In the genomic region with DNA sequence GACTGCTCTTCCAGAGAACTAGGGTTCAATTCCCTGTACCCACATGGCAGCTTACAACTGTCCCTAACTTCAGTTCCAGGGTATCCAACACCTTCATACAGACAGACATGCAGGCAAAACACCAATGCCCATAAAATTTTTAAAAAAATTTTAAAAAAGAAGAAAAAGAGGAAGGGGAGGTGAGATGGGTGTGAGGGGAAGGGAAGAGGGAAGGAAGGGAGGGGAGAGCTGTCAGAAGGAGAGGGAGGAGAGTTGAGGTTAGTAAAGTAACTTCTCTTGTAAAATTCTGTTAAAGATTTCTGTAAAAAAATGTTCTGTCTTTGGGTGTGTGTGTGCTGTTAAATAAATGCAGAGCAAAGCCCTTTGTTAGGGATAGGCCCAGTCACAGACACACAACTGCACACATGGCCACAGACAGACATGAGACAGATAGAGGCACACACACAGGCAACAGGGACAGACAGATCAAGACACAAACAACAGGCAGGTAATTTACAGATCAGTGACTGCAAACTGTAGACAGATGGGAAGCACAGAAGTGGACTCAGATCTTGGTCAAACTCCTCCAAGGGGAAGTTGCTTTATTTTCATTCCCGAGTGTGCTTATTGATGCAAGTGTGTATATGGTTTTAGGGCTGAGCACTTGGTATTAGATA, we compare ENCODE assay signal across 28 mouse cellular contexts. TPM values are rescaled to one million over a fixed set of nuclear protein-coding genes. Genes with fewer than 3 reads are reported as not detected.
DNase-seq lines count a peak whose midpoint lies in the region; ATAC-seq and TF ChIP-seq lines count a peak whose summit lies in the region.
"Had no signal": no experiment of that assay in that cellular context is flagged by ENCODE, and none has a peak within 500 bp of the region (broad histone marks: within the 10 kb centered on the region; RNA-seq: fewer than 3 reads in every experiment).

No protein-coding gene starts in this region.

- 73% methylated on average over 1 of the region's 1 CpGs for WGBS in heart, adult 2 months
- 68% methylated on average over 1 of the region's 1 CpGs for WGBS in heart, embryonic 12.5 days
- 67% methylated on average over 1 of the region's 1 CpGs for WGBS in kidney, embryonic 14.5 days

- intact Hi-C loops in heart, adult 2 months (cut with DNase I), result no loop called here

- H3K9ac ChIP-seq in heart, adult 2 months (ENCODE audit: low read depth, low read length), result no peak overlapping the region
- H3K9ac ChIP-seq in heart, embryonic 12.5 days, result no peak overlapping the region
- H3K9ac ChIP-seq in kidney, embryonic 14.5 days (ENCODE audit: low read depth, low read length), result no peak overlapping the region
- H3K9ac ChIP-seq: kidney, embryonic 15.5 days; limb, embryonic 15.5 days; lung, embryonic 14.5 days; midbrain, embryonic 15.5 days; neural tube, embryonic 13.5 days had no signal

- H3K27me3 ChIP-seq in heart, adult 2 months (ENCODE audit: control insufficient read depth, insufficient read depth, low read length), result no peaks in the 10 kb centered on the region
- H3K27me3 ChIP-seq in heart, embryonic 12.5 days (replicated peaks), result no peaks in the 10 kb centered on the region
- no peaks in the 10 kb centered on the region for H3K27me3 ChIP-seq in kidney, embryonic 14.5 days (ENCODE audit: control insufficient read depth, insufficient read depth, low read length)
- H3K27me3 ChIP-seq: kidney, embryonic 15.5 days; limb, embryonic 15.5 days; midbrain, embryonic 15.5 days; neural tube, embryonic 13.5 days had no signal

- no peak for DNase-seq in heart, adult 2 months
- DNase-seq in 416B (ENCODE audit: low read depth), result peak; percentile 5
- DNase-seq in frontal cortex, postnatal 10 days (ENCODE audit: low spot score in 2 of 2), result no peak
- DNase-seq: adrenal gland, postnatal 10 days; cerebellum, adult 9-11 months; gastrocnemius, postnatal 36 days; kidney, postnatal 4 days; left cerebral cortex, postnatal 4 days; lung, embryonic 14.5 days; right cerebral cortex, adult 18-20 months had no signal

- ATAC-seq in heart, embryonic 12.5 days (ENCODE audit: insufficient number of reproducible peaks, low FRiP score), result no peak
- ATAC-seq in megakaryocyte, adult 5-6 weeks (ENCODE audit: poor library complexity, severe bottlenecking), result peak; percentile 47
- no peak for ATAC-seq in kidney, embryonic 14.5 days (ENCODE audit: low FRiP score, low TSS enrichment)
- ATAC-seq: forebrain, embryonic 16.5 days; hindbrain, postnatal 0 days; intestine, postnatal 0 days; midbrain, embryonic 15.5 days had no signal

- TF ChIP-seq CTCF in heart, adult 2 months (IDR thresholded peaks at IDR 0.05), result no peak
- TF ChIP-seq CTCF in bone marrow macrophage, adult 2 months (IDR thresholded peaks at IDR 0.05; ENCODE audit: low read depth, low read length), result no peak

- H3K27ac ChIP-seq in heart, adult 2 months, result peak overlapping the region; percentile 28; the same call in 1 of the 2 replicates
- no peak overlapping the region for H3K27ac ChIP-seq in heart, embryonic 12.5 days (ENCODE audit: poor library complexity, severe bottlenecking)
- H3K27ac ChIP-seq in bone marrow macrophage, adult 2 months (ENCODE audit: insufficient read depth, low read depth, low read length), result peak overlapping the region; percentile 93
- H3K27ac ChIP-seq in kidney, embryonic 14.5 days (ENCODE audit: low read depth, low read length), result no peak overlapping the region
- H3K27ac ChIP-seq: forebrain, embryonic 10.5 days; heart, embryonic 10.5 days; hindbrain, embryonic 10.5 days; hindbrain, postnatal 0 days; kidney, embryonic 15.5 days; limb, embryonic 15.5 days; midbrain, embryonic 15.5 days; neural tube, embryonic 13.5 days; stomach, postnatal 0 days had no signal

- H3K9me3 ChIP-seq in heart, embryonic 12.5 days (replicated peaks), result no peaks in the 10 kb centered on the region
- no peaks in the 10 kb centered on the region for H3K9me3 ChIP-seq in kidney, embryonic 14.5 days (ENCODE audit: control insufficient read depth, low read length)
- H3K9me3 ChIP-seq: forebrain, embryonic 10.5 days; heart, embryonic 10.5 days; hindbrain, embryonic 10.5 days; kidney, embryonic 15.5 days; limb, embryonic 15.5 days; midbrain, embryonic 15.5 days; neural tube, embryonic 13.5 days had no signal

- H3K4me1 ChIP-seq in heart, adult 2 months (ENCODE audit: control insufficient read depth, insufficient read depth, low read length), result peaks cover 2% of the 10 kb centered on the region
- H3K4me1 ChIP-seq in heart, embryonic 12.5 days (replicated peaks), result no peaks in the 10 kb centered on the region
- H3K4me1 ChIP-seq in bone marrow macrophage, adult 2 months (ENCODE audit: control insufficient read depth, insufficient read depth, low read length), result peaks cover 36% of the 10 kb centered on the region
- no peaks in the 10 kb centered on the region for H3K4me1 ChIP-seq in kidney, embryonic 14.5 days (ENCODE audit: control insufficient read depth, insufficient read depth, low read length)
- H3K4me1 ChIP-seq: forebrain, embryonic 10.5 days; heart, embryonic 10.5 days; hindbrain, embryonic 10.5 days; kidney, embryonic 15.5 days; limb, embryonic 15.5 days; midbrain, embryonic 15.5 days; neural tube, embryonic 13.5 days had no signal

- H3K4me2 ChIP-seq in heart, embryonic 12.5 days, result no peak overlapping the region
- H3K4me2 ChIP-seq in kidney, embryonic 14.5 days (replicated peaks; ENCODE audit: low read depth, low read length), result no peak overlapping the region
- H3K4me2 ChIP-seq: kidney, embryonic 15.5 days; limb, embryonic 15.5 days; lung, embryonic 14.5 days; midbrain, embryonic 15.5 days; neural tube, embryonic 13.5 days had no signal

- no peak for TF ChIP-seq POLR2A in heart, adult 2 months (IDR thresholded peaks at IDR 0.05; ENCODE audit: insufficient read depth, low read depth, low read length)
- no peak for TF ChIP-seq POLR2A in bone marrow macrophage, adult 2 months (IDR thresholded peaks at IDR 0.05; ENCODE audit: borderline replicate concordance, low read depth, low read length)

- H3K36me3 ChIP-seq in heart, adult 2 months (ENCODE audit: control insufficient read depth, insufficient read depth, low read length), result no peaks in the 10 kb centered on the region
- no peaks in the 10 kb centered on the region for H3K36me3 ChIP-seq in heart, embryonic 12.5 days
- no peaks in the 10 kb centered on the region for H3K36me3 ChIP-seq in kidney, embryonic 14.5 days (ENCODE audit: control insufficient read depth, insufficient read depth, low read length)
- H3K36me3 ChIP-seq: forebrain, embryonic 10.5 days; heart, embryonic 10.5 days; hindbrain, embryonic 10.5 days; kidney, embryonic 15.5 days; limb, embryonic 15.5 days; midbrain, embryonic 15.5 days; neural tube, embryonic 13.5 days had no signal

- no peak for TF ChIP-seq EP300 in heart, adult 2 months (IDR thresholded peaks at IDR 0.05; ENCODE audit: insufficient read depth, low read depth, low read length)

- H3K79me2 ChIP-seq in heart, adult 2 months (replicated peaks; ENCODE audit: control insufficient read depth, insufficient read depth, low read length), result no peaks in the 10 kb centered on the region

- no peak overlapping the region for H3K4me3 ChIP-seq in heart, adult 2 months
- no peak overlapping the region for H3K4me3 ChIP-seq in heart, embryonic 12.5 days
- no peak overlapping the region for H3K4me3 ChIP-seq in bone marrow macrophage, adult 2 months (ENCODE audit: insufficient read depth, low read length)
- no peak overlapping the region for H3K4me3 ChIP-seq in kidney, embryonic 14.5 days (ENCODE audit: low read length)
- H3K4me3 ChIP-seq: forebrain, embryonic 10.5 days; heart, embryonic 10.5 days; hindbrain, embryonic 10.5 days; kidney, embryonic 15.5 days; limb, embryonic 15.5 days; midbrain, embryonic 15.5 days; neural tube, embryonic 13.5 days had no signal

RNA-seq across cellular contexts. Expression of a gene that starts 35.7 kb away (rescaled TPM):
- 10 to 100 TPM in 1 of 2 experiments, 1 to 10 TPM in 1; 5.9 to 13.6 TPM for total RNA-seq in heart, adult 2 months (2021)
- 26.4 and 52.5 TPM in 2 replicates for polyA plus RNA-seq in heart, adult 2 months (2012; rRNA removed)
- polyA plus RNA-seq in heart, embryonic 12.5 days (2016; fragmentation: Nextera tagmentation; extraction: Ambion mirVana), result 0.18 TPM in 1 of 2 replicates, not detected in the other
- not detected in 2 replicates for polyA plus RNA-seq in bone marrow macrophage, adult 2 months (2012; ENCODE audit: insufficient read depth, insufficient read length, missing spikeins)
- 0.55 and 0.80 TPM in 2 replicates for total RNA-seq in megakaryocyte, adult 5-6 weeks (2015)
- 0.40 and 1.7 TPM in 2 replicates for total RNA-seq in megakaryocyte, adult 5-6 weeks (2017)
- polyA plus RNA-seq in kidney, embryonic 14.5 days (2014; fragmentation: Nextera tagmentation; extraction: Ambion mirVana), result not detected in 2 replicates
- total RNA-seq: hindbrain, postnatal 0 days; layer of hippocampus, postnatal 10 days; left cerebral cortex, adult 8-10 months; left cerebral cortex, postnatal 4 days had no signal
- polyA plus RNA-seq: embryonic facial prominence, embryonic 11.5 days; forebrain, embryonic 10.5 days; forebrain, embryonic 16.5 days; hindbrain, embryonic 10.5 days; hindbrain, postnatal 0 days; intestine, postnatal 0 days; kidney, embryonic 15.5 days; limb, embryonic 15.5 days; lung, embryonic 14.5 days; midbrain, embryonic 15.5 days; neural tube, embryonic 13.5 days; stomach, postnatal 0 days had no signal

RNA-seq across cellular contexts. Expression of a gene that starts 42.5 kb away (rescaled TPM):
- total RNA-seq in heart, adult 2 months (2021), result 1 to 10 TPM; 8.4 to 9.9 TPM
- 6.0 and 9.9 TPM in 2 replicates for polyA plus RNA-seq in heart, adult 2 months (2012; rRNA removed)
- polyA plus RNA-seq in heart, embryonic 12.5 days (2016; fragmentation: Nextera tagmentation; extraction: Ambion mirVana), result 18.9 and 21.9 TPM in 2 replicates
- polyA plus RNA-seq in bone marrow macrophage, adult 2 months (2012; ENCODE audit: insufficient read depth, insufficient read length, missing spikeins), result 66.4 and 77.2 TPM in 2 replicates
- total RNA-seq in megakaryocyte, adult 5-6 weeks (2015), result 2.4 and 2.8 TPM in 2 replicates
- total RNA-seq in megakaryocyte, adult 5-6 weeks (2017), result 2.3 and 3.3 TPM in 2 replicates
- 32.5 and 36.7 TPM in 2 replicates for polyA plus RNA-seq in kidney, embryonic 14.5 days (2014; fragmentation: Nextera tagmentation; extraction: Ambion mirVana)

RNA-seq across cellular contexts. Expression of a gene that starts 54.5 kb away (rescaled TPM):
- 1 to 10 TPM; 6.2 to 7.3 TPM for total RNA-seq in heart, adult 2 months (2021)
- polyA plus RNA-seq in heart, adult 2 months (2012; rRNA removed), result 1.5 and 1.6 TPM in 2 replicates
- polyA plus RNA-seq in heart, embryonic 12.5 days (2016; fragmentation: Nextera tagmentation; extraction: Ambion mirVana), result 95.0 and 106 TPM in 2 replicates
- polyA plus RNA-seq in bone marrow macrophage, adult 2 months (2012; ENCODE audit: insufficient read depth, insufficient read length, missing spikeins), result 10.6 and 14.5 TPM in 2 replicates
- 107 and 122 TPM in 2 replicates for total RNA-seq in megakaryocyte, adult 5-6 weeks (2015)
- total RNA-seq in megakaryocyte, adult 5-6 weeks (2017), result 42.3 and 45.5 TPM in 2 replicates
- 146 and 188 TPM in 2 replicates for polyA plus RNA-seq in kidney, embryonic 14.5 days (2014; fragmentation: Nextera tagmentation; extraction: Ambion mirVana)

Comparison
In these comparisons a context has a peak if more than half of its experiments do, and no peak if none do; other contexts are left out.
1. H3K27ac ChIP-seq: peak in heart, adult 2 months (single experiment) and bone marrow macrophage, adult 2 months (single experiment); none in heart, embryonic 12.5 days (single experiment) and kidney, embryonic 14.5 days (single experiment).
2. RNA of a gene that starts 35.7 kb away (polyA plus RNA-seq): 26.4 to 52.5 TPM in heart, adult 2 months; not detected in bone marrow macrophage, adult 2 months, 0.18 TPM in heart, embryonic 12.5 days and not detected in kidney, embryonic 14.5 days; every median in the first group is over 10 times any median in the second.